Comparison of ENCODE assay signal across 8 mouse cellular contexts in genomic region chr11:102184253-102184645, GRCm38 (mm10). TPM values are rescaled to one million over a fixed set of nuclear protein-coding genes. Genes with fewer than 3 reads are reported as not detected.
DNase-seq lines count a peak whose midpoint lies in the region; ATAC-seq lines count a peak whose summit lies in the region.

No protein-coding gene starts in this region.

- H3K4me2 ChIP-seq in kidney, embryonic 15.5 days: peak overlapping the region; percentile 68
- H3K4me2 ChIP-seq in hindbrain, embryonic 12.5 days (replicated peaks): peak overlapping the region; percentile 61
- H3K4me2 ChIP-seq in midbrain, embryonic 14.5 days (ENCODE audit: low read length): peak overlapping the region; percentile 77

- ATAC-seq in kidney, embryonic 15.5 days (replicated peaks; ENCODE audit: low FRiP score): no peak
- ATAC-seq in hindbrain, embryonic 12.5 days (ENCODE audit: low FRiP score): no peak
- no peak for ATAC-seq in midbrain, embryonic 14.5 days (ENCODE audit: low FRiP score, low TSS enrichment)
- no peak for ATAC-seq in megakaryocyte progenitor cell, adult 5-6 weeks (replicated peaks; ENCODE audit: poor library complexity)

- peak overlapping the region; percentile 96 for H3K9ac ChIP-seq in kidney, embryonic 15.5 days
- peak overlapping the region; percentile 94 for H3K9ac ChIP-seq in hindbrain, embryonic 12.5 days
- H3K9ac ChIP-seq in midbrain, embryonic 14.5 days (replicated peaks; ENCODE audit: low read length): peak overlapping the region; percentile 86

- peaks cover 33% of the 10 kb centered on the region for H3K4me1 ChIP-seq in kidney, embryonic 15.5 days
- H3K4me1 ChIP-seq in hindbrain, embryonic 12.5 days: peaks cover 12% of the 10 kb centered on the region
- H3K4me1 ChIP-seq in midbrain, embryonic 14.5 days (ENCODE audit: control insufficient read depth, insufficient read depth, low read length): peaks cover 17% of the 10 kb centered on the region; the same call in 1 of the 2 replicates

- 4% methylated on average over 7 of the region's 7 CpGs for WGBS in kidney, embryonic 15.5 days
- 7% methylated on average over 7 of the region's 7 CpGs for WGBS in hindbrain, embryonic 12.5 days
- WGBS in midbrain, embryonic 14.5 days: 6% methylated on average over 7 of the region's 7 CpGs

- peak overlapping the region; percentile 95 for H3K27ac ChIP-seq in kidney, embryonic 15.5 days
- peak overlapping the region; percentile 97 for H3K27ac ChIP-seq in hindbrain, embryonic 12.5 days
- peak overlapping the region; percentile 96 for H3K27ac ChIP-seq in midbrain, embryonic 14.5 days (replicated peaks; ENCODE audit: low read depth, low read length)

- no peaks in the 10 kb centered on the region for H3K27me3 ChIP-seq in kidney, embryonic 15.5 days
- H3K27me3 ChIP-seq in hindbrain, embryonic 12.5 days: no peaks in the 10 kb centered on the region
- no peaks in the 10 kb centered on the region for H3K27me3 ChIP-seq in midbrain, embryonic 14.5 days (ENCODE audit: control insufficient read depth, insufficient read depth, low read length)

- DNase-seq in kidney, postnatal 25 days: no peak
- DNase-seq in adipocyte (ENCODE audit: low spot score): peak; percentile 38
- DNase-seq in midbrain, embryonic 14.5 days: no peak
- no peak for DNase-seq in embryo, embryonic 10 days (ENCODE audit: low spot score)
- DNase-seq in left cerebral cortex, adult 8-10 months (ENCODE audit: low spot score in 2 of 2): no peak

- peaks cover 31% of the 10 kb centered on the region for H3K36me3 ChIP-seq in kidney, embryonic 15.5 days
- peaks cover 18% of the 10 kb centered on the region for H3K36me3 ChIP-seq in hindbrain, embryonic 12.5 days
- peaks cover 27% of the 10 kb centered on the region for H3K36me3 ChIP-seq in midbrain, embryonic 14.5 days (ENCODE audit: control insufficient read depth, insufficient read depth, low read length)

- H3K9me3 ChIP-seq in kidney, embryonic 15.5 days (replicated peaks): no peaks in the 10 kb centered on the region
- no peaks in the 10 kb centered on the region for H3K9me3 ChIP-seq in hindbrain, embryonic 12.5 days (replicated peaks)
- H3K9me3 ChIP-seq in midbrain, embryonic 14.5 days (ENCODE audit: control insufficient read depth, low read length): no peaks in the 10 kb centered on the region

- H3K4me3 ChIP-seq in kidney, embryonic 15.5 days (replicated peaks): peak overlapping the region; percentile 92
- peak overlapping the region; percentile 88 for H3K4me3 ChIP-seq in hindbrain, embryonic 12.5 days
- H3K4me3 ChIP-seq in midbrain, embryonic 14.5 days (replicated peaks; ENCODE audit: low read depth, low read length): peak overlapping the region; percentile 88

RNA-seq across cellular contexts. Expression of gene Lsm12, which starts 0.8 kb away (rescaled TPM):
- polyA plus RNA-seq in kidney, embryonic 15.5 days (2015; fragmentation: Nextera tagmentation; extraction: Ambion mirVana): 122 and 135 TPM in 2 replicates
- 114 TPM in 2 replicates for polyA plus RNA-seq in hindbrain, embryonic 12.5 days (2016; fragmentation: Nextera tagmentation; extraction: Ambion mirVana)
- 76.0 and 80.9 TPM in 2 replicates for polyA plus RNA-seq in midbrain, embryonic 14.5 days (2014; fragmentation: Nextera tagmentation; extraction: Ambion mirVana)
- 10 to 100 TPM; 52.8 to 55.3 (median 53.9) TPM for total RNA-seq in left cerebral cortex, adult 8-10 months (2022)
- total RNA-seq in megakaryocyte progenitor cell, adult 5-6 weeks (2015): 127 and 133 TPM in 2 replicates
- 67.8 and 79.1 TPM in 2 replicates for total RNA-seq in megakaryocyte progenitor cell, adult 5-6 weeks (2017)

RNA-seq across cellular contexts. Expression of gene G6pc3, which starts 5.2 kb away (rescaled TPM):
- polyA plus RNA-seq in kidney, embryonic 15.5 days (2015; fragmentation: Nextera tagmentation; extraction: Ambion mirVana): 39.7 and 43.4 TPM in 2 replicates
- polyA plus RNA-seq in hindbrain, embryonic 12.5 days (2016; fragmentation: Nextera tagmentation; extraction: Ambion mirVana): 26.8 and 27.0 TPM in 2 replicates
- 31.6 and 43.7 TPM in 2 replicates for polyA plus RNA-seq in midbrain, embryonic 14.5 days (2014; fragmentation: Nextera tagmentation; extraction: Ambion mirVana)
- total RNA-seq in left cerebral cortex, adult 8-10 months (2022): 10 to 100 TPM; 65.4 to 78.4 (median 75.2) TPM
- total RNA-seq in megakaryocyte progenitor cell, adult 5-6 weeks (2015): 106 and 144 TPM in 2 replicates
- 61.8 and 65.0 TPM in 2 replicates for total RNA-seq in megakaryocyte progenitor cell, adult 5-6 weeks (2017)

RNA-seq across cellular contexts. Expression of gene Tmem101, which starts 28.0 kb away (rescaled TPM):
- polyA plus RNA-seq in kidney, embryonic 15.5 days (2015; fragmentation: Nextera tagmentation; extraction: Ambion mirVana): 35.3 and 36.5 TPM in 2 replicates
- polyA plus RNA-seq in hindbrain, embryonic 12.5 days (2016; fragmentation: Nextera tagmentation; extraction: Ambion mirVana): 37.9 and 40.4 TPM in 2 replicates
- polyA plus RNA-seq in midbrain, embryonic 14.5 days (2014; fragmentation: Nextera tagmentation; extraction: Ambion mirVana): 32.8 and 36.1 TPM in 2 replicates
- 10 to 100 TPM; 19.4 to 27.6 (median 20.2) TPM for total RNA-seq in left cerebral cortex, adult 8-10 months (2022)
- total RNA-seq in megakaryocyte progenitor cell, adult 5-6 weeks (2015): 8.1 and 11.5 TPM in 2 replicates
- total RNA-seq in megakaryocyte progenitor cell, adult 5-6 weeks (2017): 14.9 and 17.5 TPM in 2 replicates

RNA-seq across cellular contexts. Expression of gene Nags, which starts 38.9 kb away (rescaled TPM):
- polyA plus RNA-seq in kidney, embryonic 15.5 days (2015; fragmentation: Nextera tagmentation; extraction: Ambion mirVana): 0.19 and 0.33 TPM in 2 replicates
- 0.14 TPM in 1 of 2 replicates, not detected in the other for polyA plus RNA-seq in hindbrain, embryonic 12.5 days (2016; fragmentation: Nextera tagmentation; extraction: Ambion mirVana)
- 0.08 TPM in 1 of 2 replicates, not detected in the other for polyA plus RNA-seq in midbrain, embryonic 14.5 days (2014; fragmentation: Nextera tagmentation; extraction: Ambion mirVana)
- under 1 TPM in 1 of 4 experiments, not detected in 3; 0.18 TPM for total RNA-seq in left cerebral cortex, adult 8-10 months (2022)
- 0.29 and 0.39 TPM in 2 replicates for total RNA-seq in megakaryocyte progenitor cell, adult 5-6 weeks (2015)
- 0.20 TPM in 1 of 2 replicates, not detected in the other for total RNA-seq in megakaryocyte progenitor cell, adult 5-6 weeks (2017)

RNA-seq across cellular contexts. Expression of gene Hdac5, which starts 45.7 kb away (rescaled TPM):
- 47.4 and 48.4 TPM in 2 replicates for polyA plus RNA-seq in kidney, embryonic 15.5 days (2015; fragmentation: Nextera tagmentation; extraction: Ambion mirVana)
- 97.2 and 103 TPM in 2 replicates for polyA plus RNA-seq in hindbrain, embryonic 12.5 days (2016; fragmentation: Nextera tagmentation; extraction: Ambion mirVana)
- polyA plus RNA-seq in midbrain, embryonic 14.5 days (2014; fragmentation: Nextera tagmentation; extraction: Ambion mirVana): 54.4 and 56.6 TPM in 2 replicates
- 100 to 1,000 TPM; 245 to 275 (median 254) TPM for total RNA-seq in left cerebral cortex, adult 8-10 months (2022)
- total RNA-seq in megakaryocyte progenitor cell, adult 5-6 weeks (2015): 18.6 and 20.6 TPM in 2 replicates
- 18.7 and 22.1 TPM in 2 replicates for total RNA-seq in megakaryocyte progenitor cell, adult 5-6 weeks (2017)
